Mouse (Mus musculus) erythroblast, embryonic 14.5 days (primary cell): Measurements from ENCODE around the gene Olfr148.

Experiments
- GATA1 ChIP-seq: IDR thresholded peaks from 2 replicates; pipeline ENCODE4 v1.6.1; 2012; ENCODE audit warnings: low read length, inconsistent platforms, mixed read lengths
- TAL1 ChIP-seq: IDR thresholded peaks from 3 replicates; pipeline ENCODE4 v1.6.1; 2012; ENCODE audit warnings: low read length, inconsistent platforms, mixed read lengths

- TF ChIP-seq GATA1 (no peak), TAL1 (no peak)
Observed at GRCm38 (mm10) chr9:39633913-39634594, 23.6 kb downstream of the Olfr148 start.
